Mouse (Mus musculus) liver, adult 2 months (tissue): ENCODE data around the gene Itga4. TPM values are rescaled to one million over a fixed set of nuclear protein-coding genes. Genes with fewer than 3 reads are reported as not detected.
A peak's percentile ranks its signal among the peaks of the same experiment; 100 is the strongest.

Experiments
- DNase-seq: peaks from one replicate; pipeline ENCODE4 v3.0.0-alpha.2; 2011; ENCODE audit warnings: low read depth, low spot score; ENCODE audit errors: extremely low read depth
- H3K27ac ChIP-seq: fragments of 200-500 bp; replicated peaks from 2 replicates; pipeline ENCODE4 v1.5.1; 2012; ENCODE audit warnings: low read depth, mild to moderate bottlenecking, control low read depth, inconsistent platforms, low read length; ENCODE audit not compliant: insufficient read depth
- H3K27me3 ChIP-seq: fragments of 200-500 bp; 2 replicates; pipeline ENCODE4 v1.6.1; 2012; ENCODE audit warnings: mild to moderate bottlenecking, moderate library complexity, low read length, inconsistent platforms; ENCODE audit not compliant: control insufficient read depth, insufficient read depth
- H3K36me3 ChIP-seq: fragments of 200-500 bp; 2 replicates; pipeline ENCODE4 v1.6.1; 2012; ENCODE audit warnings: low read length, inconsistent platforms; ENCODE audit not compliant: control insufficient read depth, insufficient read depth
- H3K4me1 ChIP-seq: fragments of 200-500 bp; 2 replicates; pipeline ENCODE4 v1.6.1; 2011; ENCODE audit warnings: low read length; ENCODE audit not compliant: control insufficient read depth, insufficient read depth
- H3K4me3 ChIP-seq: fragments of 200-500 bp; 2 replicates; pipeline ENCODE4 v1.5.1; 2011; ENCODE audit warnings: low read depth, mild to moderate bottlenecking, control low read depth, low read length, moderate library complexity; ENCODE audit not compliant: insufficient read depth
- H3K79me2 ChIP-seq: fragments of 200-500 bp; 2 replicates; pipeline ENCODE4 v1.6.1; 2012; ENCODE audit warnings: inconsistent platforms, mild to moderate bottlenecking, low read length, moderate library complexity; ENCODE audit not compliant: control insufficient read depth, insufficient read depth
- H3K9ac ChIP-seq: fragments of 200-500 bp; 2 replicates; pipeline ENCODE4 v1.6.1; 2012; ENCODE audit warnings: low read depth, mild to moderate bottlenecking, control low read depth, inconsistent platforms, low read length
- CTCF ChIP-seq: fragments of 200-500 bp; IDR thresholded peaks from 2 replicates; pipeline ENCODE4 v1.5.1; 2011; ENCODE audit warnings: low read depth, low read length, control low read depth
- POLR2A ChIP-seq: fragments of 200-500 bp; IDR thresholded peaks from 2 replicates; pipeline ENCODE4 v1.6.1; 2011; ENCODE audit warnings: low read length, control low read depth; ENCODE audit not compliant: insufficient read depth; ENCODE audit errors: extremely low read depth
- WGBS: fragments of 180-500 bp; shearing (Covaris S2); methylation state at CpG from one replicate; pipeline ENCODE4 v1.1.7; 2018; 5-methylcytosine and 5-hydroxymethylcytosine counted together
- polyA plus RNA-seq: library from polyadenylated mRNA; depleted of rRNA; stranded (reverse); fragments of >200 nt; gene quantifications from 2 replicates; pipeline ENCODE4 v1.2.3, GENCODE M21; 2012
- total RNA-seq: library from RNA; depleted of rRNA; stranded (reverse); fragments of >200 nt; gene quantifications from 2 replicates; pipeline ENCODE4 v1.2.3, GENCODE M21; 2014

Gene Itga4
- total and polyA plus RNA-seq, 2 experiments = 0.48 to 2.0 TPM

DNA sequence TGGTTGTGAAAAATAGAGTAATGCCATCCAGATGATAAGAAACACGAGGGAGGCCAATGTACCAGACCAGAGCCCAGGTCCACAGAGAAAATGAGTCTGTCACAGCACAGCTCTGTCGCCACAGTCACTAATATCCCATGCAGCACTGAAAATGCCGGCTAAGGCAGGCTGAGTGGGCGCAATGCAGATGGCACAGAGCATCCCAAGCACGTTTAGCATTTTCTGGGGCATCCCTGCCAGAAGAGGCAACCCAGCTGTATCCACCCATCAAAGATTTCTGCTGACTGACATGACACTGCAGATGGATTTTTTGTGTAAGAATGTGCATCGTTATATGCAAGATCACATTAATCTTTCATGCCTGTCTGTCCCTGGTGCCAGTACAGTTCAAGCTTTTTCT lies 106.8 kb downstream of the Itga4 start:
- no peak for TF ChIP-seq CTCF
- DNase-seq = no peak
- Histone ChIP-seq H3K79me2 (no peaks in the 10 kb centered on the region), H3K4me1 (no peaks in the 10 kb centered on the region), H3K27ac (no peak overlapping the region), H3K36me3 (peaks cover 2% of the 10 kb centered on the region; the same call in 1 of the 2 replicates), H3K27me3 (no peaks in the 10 kb centered on the region), H3K4me3 (no peak overlapping the region), H3K9ac (no peak overlapping the region)
- 77% methylated on average over 6 of the region's 6 CpGs for WGBS

DNA sequence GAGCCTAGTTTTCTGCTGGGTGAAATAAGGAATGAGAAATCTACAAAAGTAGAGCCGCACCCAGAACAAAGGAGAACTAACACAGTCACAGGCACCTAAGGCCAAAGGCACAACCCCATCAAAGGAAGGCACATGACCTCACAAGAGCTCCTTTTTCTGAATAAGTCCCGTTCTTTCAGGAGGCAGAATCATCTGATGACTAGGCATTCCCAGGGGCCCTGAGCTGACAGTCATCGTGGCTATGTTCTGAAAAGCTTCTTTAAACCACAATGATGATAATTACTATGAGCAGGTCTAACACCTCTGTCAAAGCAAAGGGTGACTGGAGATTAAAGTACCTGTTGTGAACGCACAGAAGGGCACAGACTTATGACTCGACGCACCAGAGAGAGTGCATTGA lies 108.7 kb downstream of the Itga4 start:
- WGBS = 90% methylated on average over 6 of the region's 6 CpGs
- 0 out of 2 replicates have a peak, but pooled peaks cover under 1% of the 10 kb centered on the region for H3K36me3 ChIP-seq
- no peak overlapping the region for H3K4me3 ChIP-seq
- TF ChIP-seq POLR2A = no peak
- peaks cover 9% of the 10 kb centered on the region; the same call in 1 of the 2 replicates for H3K4me1 ChIP-seq
- H3K27ac ChIP-seq = no peak overlapping the region
- no peak for DNase-seq
- H3K27me3 ChIP-seq = no peaks in the 10 kb centered on the region
- H3K9ac ChIP-seq = no peak overlapping the region
- H3K79me2 ChIP-seq = no peaks in the 10 kb centered on the region

DNA sequence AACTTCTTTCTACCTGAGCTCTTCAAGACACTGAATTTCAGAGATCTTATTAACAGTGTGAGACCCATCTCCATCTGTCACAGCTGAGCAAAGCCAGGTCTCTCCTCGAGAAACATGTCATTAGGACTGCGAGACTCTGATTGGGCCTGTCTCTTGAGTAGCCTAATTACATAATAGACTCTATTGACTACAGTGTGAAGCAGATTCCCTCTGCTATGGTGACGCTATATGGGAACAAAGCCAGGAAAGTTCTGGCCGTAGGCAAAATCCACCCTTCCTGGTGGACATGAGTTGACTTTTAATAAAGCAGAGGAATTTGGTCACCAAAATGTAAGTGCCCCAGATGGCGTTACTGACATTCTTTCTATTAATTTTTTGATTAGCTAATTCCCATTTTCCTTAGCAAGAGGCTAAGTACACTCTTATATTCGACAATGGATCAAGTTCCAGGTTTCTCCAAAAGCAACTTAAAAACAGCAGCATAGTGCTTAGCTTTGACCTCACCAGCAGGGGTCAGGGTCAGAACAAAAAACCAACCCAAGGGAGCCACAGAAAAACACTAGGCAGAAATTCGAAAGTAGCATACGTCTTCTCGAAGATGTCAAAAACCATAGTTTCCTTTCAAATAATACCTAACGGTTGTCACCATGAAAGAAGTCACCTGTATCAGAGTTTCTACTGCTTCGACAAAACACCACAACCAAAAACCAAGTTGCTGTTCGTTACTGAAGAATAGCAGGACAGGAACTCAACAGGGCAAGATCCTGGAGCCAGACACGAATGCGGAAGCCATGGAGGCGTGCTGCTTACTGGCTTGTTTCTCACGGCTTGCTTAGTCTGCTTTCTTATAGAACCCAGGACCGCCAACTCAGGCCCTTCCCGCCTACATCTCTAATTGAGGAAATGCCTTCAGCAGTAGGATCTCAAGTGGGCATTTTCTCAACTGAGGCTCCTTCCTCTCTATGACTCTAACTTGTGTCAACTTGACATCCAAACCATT lies 112.5 kb downstream of the Itga4 start:
- peak overlapping the region; percentile 3; the same call in 1 of the 2 replicates for H3K27ac ChIP-seq
- WGBS = 54% methylated on average over 18 of the region's 18 CpGs
- TF ChIP-seq CTCF = no peak
- TF ChIP-seq POLR2A = no peak
- no peak overlapping the region for H3K4me3 ChIP-seq
- H3K36me3 ChIP-seq = no peaks in the 10 kb centered on the region
- no peak overlapping the region for H3K9ac ChIP-seq
- no peaks in the 10 kb centered on the region for H3K27me3 ChIP-seq
- DNase-seq = peak; percentile 73
- no peaks in the 10 kb centered on the region for H3K79me2 ChIP-seq
- peaks cover 10% of the 10 kb centered on the region; the same call in 1 of the 2 replicates for H3K4me1 ChIP-seq

DNA sequence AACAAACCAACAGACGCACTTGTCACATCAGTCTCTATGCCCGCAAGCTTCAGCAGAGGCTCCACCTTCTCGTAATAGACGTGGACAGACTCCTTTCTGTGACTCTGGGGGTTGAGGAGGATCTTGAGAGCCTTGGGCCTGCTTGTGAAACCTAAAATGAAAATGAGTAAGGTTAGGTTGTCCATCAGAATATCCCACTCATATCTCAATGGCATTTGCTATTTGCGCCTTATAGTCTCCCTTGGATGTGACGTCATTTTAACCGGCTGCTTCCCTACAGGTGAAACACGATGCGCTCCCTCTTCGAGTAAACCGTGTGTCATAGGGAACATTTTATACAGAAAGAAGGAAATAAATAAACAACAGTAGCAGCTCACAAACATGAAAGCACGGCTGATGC lies 113.4 kb downstream of the Itga4 start:
- WGBS = 30% methylated on average over 12 of the region's 12 CpGs
- H3K4me3 ChIP-seq = peak overlapping the region; percentile 21; the same call in 1 of the 2 replicates
- H3K4me1 ChIP-seq = peaks cover 10% of the 10 kb centered on the region; the same call in 1 of the 2 replicates
- no peak for DNase-seq
- TF ChIP-seq POLR2A (no peak), CTCF (no peak)
- no peaks in the 10 kb centered on the region for H3K27me3 ChIP-seq
- H3K79me2 ChIP-seq = no peaks in the 10 kb centered on the region
- peak overlapping the region; percentile 1; the same call in 1 of the 2 replicates for H3K9ac ChIP-seq
- no peaks in the 10 kb centered on the region for H3K36me3 ChIP-seq
- H3K27ac ChIP-seq = peak overlapping the region; percentile 57

DNA sequence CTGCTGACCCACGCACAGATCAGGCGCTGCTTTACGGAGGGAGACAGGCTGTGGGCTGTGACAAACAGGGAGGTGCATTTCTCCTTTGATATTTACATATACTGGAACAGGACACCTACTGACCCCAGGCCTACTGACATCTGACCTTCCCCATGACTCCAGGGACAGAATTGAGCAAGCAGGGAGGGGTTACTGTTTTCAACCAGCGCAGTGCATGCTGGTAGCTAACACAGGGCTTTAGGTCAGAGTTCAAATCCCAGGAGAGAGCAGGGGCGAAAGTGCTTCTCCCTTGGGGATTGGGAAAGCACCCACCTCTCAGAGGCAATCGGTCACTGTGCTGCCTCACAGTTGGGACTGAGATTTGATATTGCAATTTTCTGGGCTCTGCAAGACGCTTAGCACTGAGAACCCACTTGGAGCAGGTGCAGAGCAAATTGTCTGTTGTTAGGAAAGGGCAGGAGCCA lies 113.9 kb downstream of the Itga4 start:
- peak; percentile 99 for DNase-seq
- 24% methylated on average over 7 of the region's 7 CpGs for whole genome bisulfite sequencing
- Histone ChIP-seq H3K36me3 (no peaks in the 10 kb centered on the region), H3K79me2 (no peaks in the 10 kb centered on the region), H3K9ac (peak overlapping the region; percentile 1; the same call in 1 of the 2 replicates), H3K27me3 (no peaks in the 10 kb centered on the region), H3K27ac (peak overlapping the region; percentile 57), H3K4me1 (peaks cover 10% of the 10 kb centered on the region; the same call in 1 of the 2 replicates), H3K4me3 (peak overlapping the region; percentile 21; the same call in 1 of the 2 replicates)
- TF ChIP-seq CTCF = no peak
- TF ChIP-seq POLR2A = no peak
